Mouse (Mus musculus): ENCODE data around the gene Gnrhr.

GRCm38 (mm10) chr5:86187441-86187840 is 10.3 kb downstream of the Gnrhr start:
- TF ChIP-seq CTCF (IDR thresholded peaks at IDR 0.05; ENCODE audit: extremely low read depth, insufficient read depth, insufficient read length, insufficient replicate concordance) (no peak), POLR2A (IDR thresholded peaks at IDR 0.05; ENCODE audit: low read depth, low read length) (no peak)

Data from spleen, adult 2 months (tissue).